Mouse (Mus musculus): ENCODE results near the gene Trappc6b. TPM values are rescaled to one million over a fixed set of nuclear protein-coding genes. Genes with fewer than 3 reads are reported as not detected.

The Trappc6b gene
- total RNA-seq, 2 experiments from 2014 or later: 112 to 117 TPM

GRCm38 (mm10) chr12:59053976-59054375, 7.3 kb downstream of the Trappc6b start:
- no peak for DNase-seq

- DNase-seq: no peak
Observed at GRCm38 (mm10) chr12:59053166-59053565, 8.1 kb downstream of the Trappc6b start.

GRCm38 (mm10) chr12:59052470-59052869, 8.8 kb downstream of the Trappc6b start:
- DNase-seq: no peak

- DNase-seq: no peak
Observed at GRCm38 (mm10) chr12:59040851-59041250, 20.4 kb downstream of the Trappc6b start.

GRCm38 (mm10) chr12:59039971-59040844, 21.1 kb downstream of the Trappc6b start:
- no peak for DNase-seq

GRCm38 (mm10) chr12:59039162-59039970, 21.9 kb downstream of the Trappc6b start:
- DNase-seq: no peak

- no peak for DNase-seq
Observed at GRCm38 (mm10) chr12:59032101-59032500, 29.2 kb downstream of the Trappc6b start.

GRCm38 (mm10) chr12:59021306-59021705, 40.0 kb downstream of the Trappc6b start:
- DNase-seq: no peak

- DNase-seq: no peak
Observed at GRCm38 (mm10) chr12:59019891-59020290, 41.4 kb downstream of the Trappc6b start.

- no peak for DNase-seq
Observed at GRCm38 (mm10) chr12:59017970-59018369, 43.3 kb downstream of the Trappc6b start.

GRCm38 (mm10) chr12:59013234-59013633, 48.0 kb downstream of the Trappc6b start, which contains the start of gene Gemin2:
Gemin2 (plus strand) TSS chr12:59013393.
- peak; percentile 85 to 86 for DNase-seq

GRCm38 (mm10) chr12:59012710-59013091, 48.6 kb downstream of the Trappc6b start:
- DNase-seq: no peak

- DNase-seq: peak; percentile 98
Observed at GRCm38 (mm10) chr12:59011844-59012709, 49.2 kb downstream of the Trappc6b start, which contains the start of gene Sec23a. Sec23a (minus strand) TSS chr12:59012017.

GRCm38 (mm10) chr12:59011275-59011843, 49.9 kb downstream of the Trappc6b start:
- DNase-seq: no peak

GRCm38 (mm10) chr12:59010482-59010881, 50.8 kb downstream of the Trappc6b start:
- DNase-seq: no peak

Other genes with a start within 250 kb of the Trappc6b start
- 100 to 1,000 TPM in 1 of 2 experiments, 10 to 100 TPM in 1; 97.2 to 101 TPM for gene Sec23a, start 49.5 kb downstream of the Trappc6b start, total RNA-seq (2021)
- gene Gemin2, start 48.1 kb downstream of the Trappc6b start, total RNA-seq (2021): 10 to 100 TPM; 10.0 to 10.4 TPM
- gene Pnn, start 5.4 kb upstream of the Trappc6b start, total RNA-seq (2021): 10 to 100 TPM; 63.5 to 69.8 TPM
- gene Mia2, start 34.3 kb upstream of the Trappc6b start, total RNA-seq (2021): 10 to 100 TPM; 45.1 to 55.6 TPM
- gene Fbxo33, start 158.3 kb upstream of the Trappc6b start, total RNA-seq (2021): 10 to 100 TPM; 52.5 to 56.3 TPM

Measured in layer of hippocampus, postnatal 36 days (tissue).